8 mouse cellular contexts compared by ENCODE assay signal in genomic region chr10:77031768-77032375, GRCm38 (mm10). TPM values are rescaled to one million over a fixed set of nuclear protein-coding genes. Genes with fewer than 3 reads are reported as not detected.
DNase-seq lines count a peak whose midpoint lies in the region; ATAC-seq and TF ChIP-seq lines count a peak whose summit lies in the region.

Slc19a1 (plus strand) TSS chr10:77032241.

- peaks cover 12% of the 10 kb centered on the region for H3K4me1 ChIP-seq in lung, embryonic 14.5 days (ENCODE audit: insufficient read depth)
- peaks cover 15% of the 10 kb centered on the region for H3K4me1 ChIP-seq in forebrain, postnatal 0 days (ENCODE audit: insufficient read depth)
- H3K4me1 ChIP-seq in midbrain, embryonic 11.5 days (ENCODE audit: control insufficient read depth, insufficient read depth, low read length): peaks cover 15% of the 10 kb centered on the region

- no peak for TF ChIP-seq CTCF in lung, embryonic 14.5 days (IDR thresholded peaks at IDR 0.05; ENCODE audit: low read depth)
- TF ChIP-seq CTCF in forebrain, postnatal 0 days (IDR thresholded peaks at IDR 0.05; ENCODE audit: low read depth): no peak

- H3K27ac ChIP-seq in lung, embryonic 14.5 days (ENCODE audit: low read depth): no peak within 1 kb of the TSS
- H3K27ac ChIP-seq in forebrain, postnatal 0 days (ENCODE audit: low read depth, low read length): peak within 1 kb of the TSS; percentile 87
- peak within 1 kb of the TSS; percentile 40; the same call in 1 of the 2 replicates for H3K27ac ChIP-seq in midbrain, embryonic 11.5 days (ENCODE audit: low read depth, low read length)

- 42% methylated on average over 13 of the region's 13 CpGs for WGBS in lung, embryonic 14.5 days
- 45% methylated on average over 13 of the region's 13 CpGs for WGBS in forebrain, postnatal 0 days
- WGBS in midbrain, embryonic 11.5 days: 36% methylated on average over 13 of the region's 13 CpGs

- DNase-seq in lung, embryonic 14.5 days: no peak
- no peak for DNase-seq in lung, postnatal 14 days
- DNase-seq in adrenal gland, postnatal 36 days: no peak
- no peak for DNase-seq in forebrain, postnatal 0 days
- peak; percentile 33 to 67 for DNase-seq in kidney, postnatal 4 days
- no peak for DNase-seq in midbrain, embryonic 11.5 days (ENCODE audit: low spot score, missing footprints)
- no peak for DNase-seq in ovary, postnatal 36 days (ENCODE audit: low spot score)

- peak within 1 kb of the TSS; percentile 95 for H3K4me2 ChIP-seq in lung, embryonic 14.5 days
- H3K4me2 ChIP-seq in forebrain, postnatal 0 days (ENCODE audit: low read depth): peak within 1 kb of the TSS; percentile 97
- peak within 1 kb of the TSS; percentile 81 for H3K4me2 ChIP-seq in midbrain, embryonic 11.5 days

- H3K27me3 ChIP-seq in lung, embryonic 14.5 days (ENCODE audit: insufficient read depth, low read length): no peaks in the 10 kb centered on the region
- H3K27me3 ChIP-seq in forebrain, postnatal 0 days (ENCODE audit: insufficient read depth, low read length): no peaks in the 10 kb centered on the region
- no peaks in the 10 kb centered on the region for H3K27me3 ChIP-seq in midbrain, embryonic 11.5 days (ENCODE audit: control insufficient read depth, insufficient read depth, low read length)

- ATAC-seq in lung, embryonic 14.5 days (ENCODE audit: insufficient read depth): peak; percentile 4; the same call in 1 of the 2 replicates
- ATAC-seq in forebrain, postnatal 0 days: no peak
- no peak for ATAC-seq in midbrain, embryonic 11.5 days (ENCODE audit: low FRiP score)
- ATAC-seq in erythroid progenitor cell, adult 5-6 weeks (replicated peaks; ENCODE audit: low FRiP score, poor library complexity, severe bottlenecking): no peak

- peak within 1 kb of the TSS; percentile 65 for H3K9ac ChIP-seq in lung, embryonic 14.5 days
- H3K9ac ChIP-seq in forebrain, postnatal 0 days: peak within 1 kb of the TSS; percentile 69
- peak within 1 kb of the TSS; percentile 72 for H3K9ac ChIP-seq in midbrain, embryonic 11.5 days (ENCODE audit: low read length)

- H3K36me3 ChIP-seq in lung, embryonic 14.5 days (ENCODE audit: insufficient read depth): no peaks in the 10 kb centered on the region
- H3K36me3 ChIP-seq in forebrain, postnatal 0 days (ENCODE audit: insufficient read depth): no peaks in the 10 kb centered on the region
- H3K36me3 ChIP-seq in midbrain, embryonic 11.5 days (ENCODE audit: control insufficient read depth, insufficient read depth, low read length): no peaks in the 10 kb centered on the region

- peak within 1 kb of the TSS; percentile 61 for H3K4me3 ChIP-seq in lung, embryonic 14.5 days (ENCODE audit: low read depth, low read length)
- H3K4me3 ChIP-seq in forebrain, postnatal 0 days (ENCODE audit: low read depth, low read length): peak within 1 kb of the TSS; percentile 61
- H3K4me3 ChIP-seq in midbrain, embryonic 11.5 days (ENCODE audit: low read depth, low read length): peak within 1 kb of the TSS; percentile 69

- no peaks in the 10 kb centered on the region for H3K9me3 ChIP-seq in lung, embryonic 14.5 days (ENCODE audit: low read depth, low read length)
- no peaks in the 10 kb centered on the region for H3K9me3 ChIP-seq in forebrain, postnatal 0 days (ENCODE audit: low read length)
- H3K9me3 ChIP-seq in midbrain, embryonic 11.5 days (ENCODE audit: control insufficient read depth, low read length): no peaks in the 10 kb centered on the region

RNA-seq across cellular contexts. Expression of gene Slc19a1, which starts in this region (rescaled TPM):
- 26.5 and 31.0 TPM in 2 replicates for polyA plus RNA-seq in lung, embryonic 14.5 days (2014; fragmentation: Nextera tagmentation; extraction: Ambion mirVana)
- total RNA-seq in adrenal gland, postnatal 36 days (2021): 10 to 100 TPM; 19.3 to 25.1 TPM
- 24.3 and 36.7 TPM in 2 replicates for total RNA-seq in forebrain, postnatal 0 days (2014; rRNA removed)
- 37.4 and 39.7 TPM in 2 replicates for polyA plus RNA-seq in forebrain, postnatal 0 days (2015; fragmentation: Nextera tagmentation; extraction: Ambion mirVana)
- 27.5 and 29.5 TPM in 2 replicates for polyA plus RNA-seq in midbrain, embryonic 11.5 days (2014; fragmentation: Nextera tagmentation; extraction: Ambion mirVana)
- 1.4 and 2.9 TPM in 2 replicates for total RNA-seq in erythroid progenitor cell, adult 5-6 weeks (2015; ENCODE audit: low replicate concordance)
- 3.3 and 7.9 TPM in 2 replicates for total RNA-seq in erythroid progenitor cell, adult 5-6 weeks (2017; ENCODE audit: low replicate concordance)

Comparison
In these comparisons a context has a peak if more than half of its experiments do, and no peak if none do; other contexts are left out.
1. DNase-seq: peak in kidney, postnatal 4 days (2 of 2); none in lung, embryonic 14.5 days (single experiment), lung, postnatal 14 days (single experiment), adrenal gland, postnatal 36 days (0 of 2), forebrain, postnatal 0 days (single experiment), midbrain, embryonic 11.5 days (single experiment) and ovary, postnatal 36 days (single experiment).
2. Peak in every context shown above with its lines, with median percentiles within 50 percentile points of each other: H3K4me2 ChIP-seq, H3K4me3 ChIP-seq and H3K9ac ChIP-seq.